Mouse (Mus musculus) lung, postnatal 0 days (tissue): Measurements from ENCODE around the gene Dnajb8.

Experiments
- CTCF ChIP-seq: IDR thresholded peaks from 2 replicates; pipeline ENCODE4 v1.5.1; 2016; ENCODE audit warnings: antibody characterized with exemption, mild to moderate bottlenecking
- EP300 ChIP-seq: IDR thresholded peaks from 2 replicates; pipeline ENCODE4 v1.6.1; 2016; ENCODE audit warnings: antibody characterized with exemption, mild to moderate bottlenecking, control low read depth

- TF ChIP-seq EP300 (no peak), CTCF (no peak)
These were observed 15.5 kb upstream of the Dnajb8 start for GRCm38 (mm10) chr6:88206566-88206965.
